In genomic region chr15:75118742-75119141, GRCm38 (mm10) we compare ENCODE assay signal across 11 mouse cellular contexts. TPM values are rescaled to one million over a fixed set of nuclear protein-coding genes. Genes with fewer than 3 reads are reported as not detected.
A peak's percentile ranks its signal among the peaks of the same experiment; 100 is the strongest.
DNase-seq lines count a peak whose midpoint lies in the region; ATAC-seq and TF ChIP-seq lines count a peak whose summit lies in the region.
"Not testable (repeated sequence)": the region's sequence is repeated elsewhere in the genome, so short reads cannot be mapped to it uniquely, and the experiment has no call there.
"Had no signal": no experiment of that assay in that cellular context is flagged by ENCODE, and none has a peak within 500 bp of the region (broad histone marks: within the 10 kb centered on the region; RNA-seq: fewer than 3 reads in every experiment).

No protein-coding gene starts in this region.

- WGBS in heart, postnatal 0 days = 18% methylated on average over 5 of the region's 7 CpGs
- 33% methylated on average over 5 of the region's 7 CpGs for WGBS in thymus, adult 2 months

- not testable (repeated sequence) for H3K27me3 ChIP-seq in CH12.LX (replicated peaks); heart, postnatal 0 days (ENCODE audit: control insufficient read depth, insufficient read depth, low read length); thymus, adult 2 months (ENCODE audit: control insufficient read depth, insufficient read depth, low read length)

- not testable (repeated sequence) for H3K4me2 ChIP-seq in CH12.LX (ENCODE audit: insufficient read depth, low read depth, poor library complexity, severe bottlenecking); heart, postnatal 0 days (ENCODE audit: low read depth, low read length)

- H3K4me1 ChIP-seq in CH12.LX (ENCODE audit: control insufficient read depth in 1 of 2, insufficient read depth in 2 of 2) = peaks cover 0 to 21% of the 10 kb centered on the region in 2 experiments; a peak in 2 of 4 replicates
- H3K4me1 ChIP-seq in heart, postnatal 0 days (ENCODE audit: control insufficient read depth, insufficient read depth) = not testable (repeated sequence)
- peaks cover 34% of the 10 kb centered on the region for H3K4me1 ChIP-seq in thymus, adult 2 months (replicated peaks; ENCODE audit: control insufficient read depth, insufficient read depth, low read length)

- H3K27ac ChIP-seq in CH12.LX (ENCODE audit: insufficient read depth, low read depth); heart, postnatal 0 days (ENCODE audit: low read depth); thymus, adult 2 months (ENCODE audit: control insufficient read depth, insufficient read depth, low read length): not testable (repeated sequence)

- not testable (repeated sequence) for H3K79me2 ChIP-seq in CH12.LX (replicated peaks; ENCODE audit: control insufficient read depth, extremely low read depth, insufficient read depth, poor library complexity, severe bottlenecking)

- TF ChIP-seq EP300 in CH12.LX (IDR thresholded peaks at IDR 0.05; ENCODE audit: low read length); heart, postnatal 0 days (IDR thresholded peaks at IDR 0.05; ENCODE audit: low read depth): not testable (repeated sequence)

- not testable (repeated sequence) for H3K4me3 ChIP-seq in CH12.LX (replicated peaks in 1 of 3; ENCODE audit: low read depth in 2 of 3, low read length in 2 of 3, poor library complexity in 1 of 3); heart, postnatal 0 days (ENCODE audit: low read depth, low read length); thymus, adult 2 months (ENCODE audit: control insufficient read depth, insufficient read depth, low read length)

- not testable (repeated sequence) for H3K9me3 ChIP-seq in CH12.LX (replicated peaks; ENCODE audit: low read length); heart, postnatal 0 days (replicated peaks; ENCODE audit: control insufficient read depth, low read length)

- not testable (repeated sequence) for TF ChIP-seq RAD21 in CH12.LX (IDR thresholded peaks at IDR 0.05; ENCODE audit: low read depth, low read length)

- TF ChIP-seq POLR2A in CH12.LX (IDR thresholded peaks at IDR 0.05; ENCODE audit: low read depth, low read length); thymus, adult 2 months (IDR thresholded peaks at IDR 0.05; ENCODE audit: control insufficient read depth, extremely low read depth, insufficient read depth, low read length, poor library complexity): not testable (repeated sequence)

- H3K9ac ChIP-seq in CH12.LX (ENCODE audit: insufficient read depth, low read depth); heart, postnatal 0 days (replicated peaks; ENCODE audit: low read depth, low read length): not testable (repeated sequence)

- TF ChIP-seq CTCF in CH12.LX (conservative IDR thresholded peaks at IDR 0.05 in 1 of 2, IDR thresholded peaks at IDR 0.05 in 1 of 2; ENCODE audit: low read depth in 2 of 2, low read length in 2 of 2) = peak; percentile 63 to 68
- TF ChIP-seq CTCF in heart, postnatal 0 days (IDR thresholded peaks at IDR 0.05; ENCODE audit: low read depth) = peak; percentile 55
- not testable (repeated sequence) for TF ChIP-seq CTCF in thymus, adult 2 months (IDR thresholded peaks at IDR 0.05; ENCODE audit: borderline replicate concordance, control insufficient read depth, extremely low read depth, insufficient read depth, low read length, poor library complexity)

- ATAC-seq in heart, postnatal 0 days (ENCODE audit: insufficient read depth, low read depth) = not testable (repeated sequence)

- H3K36me3 ChIP-seq in CH12.LX (replicated peaks in 1 of 2; ENCODE audit: control insufficient read depth in 1 of 2, insufficient read depth in 1 of 2, low read length in 1 of 2); heart, postnatal 0 days (replicated peaks; ENCODE audit: control insufficient read depth, insufficient read depth, low read length); thymus, adult 2 months (ENCODE audit: control insufficient read depth, insufficient read depth, low read length): not testable (repeated sequence)

- dilution Hi-C loops in CH12.LX (cut with MboI; ENCODE audit: extremely low pct_ligation_motif_present, extremely low pct_unique_long_range_greater_than_20kb, low sequenced_read_pairs) = not testable (repeated sequence)

- in situ Hi-C loops in CH12.LX (cut with MboI; ENCODE audit: low pct_ligation_motif_present, low pct_unique_long_range_greater_than_20kb, low sequenced_read_pairs) = not testable (repeated sequence)

- peak; percentile 77 for DNase-seq in CH12.LX (ENCODE audit: extremely low read depth)
- peak; percentile 40 to 44 for DNase-seq in adrenal gland, postnatal 36 days
- DNase-seq in embryo, embryonic 11 days = peak; percentile 41
- not testable (repeated sequence) for DNase-seq in heart, postnatal 0 days (ENCODE audit: low spot score)
- peak; percentile 11 to 73 for DNase-seq in kidney, postnatal 36 days
- DNase-seq in lung, postnatal 10 days = peak; percentile 56
- DNase-seq in retina, embryonic 14.5 days (ENCODE audit: low spot score) = peak; percentile 67
- DNase-seq in thymus, adult 2 months = peak; percentile 73

RNA-seq across cellular contexts. Expression of gene Ly6c2, which starts 7.0 kb away (rescaled TPM):
- total RNA-seq in CH12.LX (2012; rRNA removed) (0.42 and 0.67 TPM in 2 replicates), CH12.LX (2014; rRNA removed) (0.72 and 1.0 TPM in 2 replicates)
- polyA plus RNA-seq in CH12.LX (2012; ENCODE audit: insufficient read length, low read depth) = 0.87 and 1.2 TPM in 2 replicates
- total RNA-seq in adrenal gland, postnatal 36 days (2021) = 1 to 10 TPM; 3.5 to 7.4 TPM
- 1.5 and 3.4 TPM in 2 replicates for total RNA-seq in heart, postnatal 0 days (2014; rRNA removed; ENCODE audit: low replicate concordance)
- polyA plus RNA-seq in heart, postnatal 0 days (2015; fragmentation: Nextera tagmentation; extraction: Ambion mirVana) = 0.75 and 0.84 TPM in 2 replicates
- polyA plus RNA-seq in thymus, adult 2 months (2012; rRNA removed) = 99.7 and 179 TPM in 2 replicates
- polyA plus RNA-seq: heart, embryonic 11.5 days had no signal

RNA-seq across cellular contexts. Expression of gene Ly6g, which starts 36.3 kb away (rescaled TPM):
- total RNA-seq in CH12.LX (2012; rRNA removed) (0.17 TPM in 1 of 2 replicates, not detected in the other), CH12.LX (2014; rRNA removed) (not detected in 2 replicates)
- polyA plus RNA-seq in CH12.LX (2012; ENCODE audit: insufficient read length, low read depth) = not detected in 2 replicates
- not detected for total RNA-seq in adrenal gland, postnatal 36 days (2021)
- total RNA-seq in heart, postnatal 0 days (2014; rRNA removed; ENCODE audit: low replicate concordance) = not detected in 2 replicates
- not detected in 2 replicates for polyA plus RNA-seq in heart, postnatal 0 days (2015; fragmentation: Nextera tagmentation; extraction: Ambion mirVana)
- polyA plus RNA-seq in thymus, adult 2 months (2012; rRNA removed) = 1.7 and 2.5 TPM in 2 replicates
- polyA plus RNA-seq: heart, embryonic 11.5 days; large intestine, adult 2 months; neural tube, embryonic 15.5 days had no signal
